Mouse (Mus musculus) ES-Bruce4 (cell line): ENCODE measurements around the gene Clmn. TPM values are rescaled to one million over a fixed set of nuclear protein-coding genes. Genes with fewer than 3 reads are reported as not detected.

Experiments used
- H3K27ac ChIP-seq: 2 replicates; pipeline ENCODE4 v1.5.1; 2012; ENCODE audit warnings: low read length, inconsistent platforms; ENCODE audit not compliant: insufficient read depth
- H3K27me3 ChIP-seq: 2 replicates; pipeline ENCODE4 v1.6.1; 2012; ENCODE audit warnings: mild to moderate bottlenecking, low read length, inconsistent platforms; ENCODE audit not compliant: control insufficient read depth, poor library complexity, insufficient read depth, severe bottlenecking
- H3K36me3 ChIP-seq: 2 replicates; pipeline ENCODE4 v1.6.1; 2012; ENCODE audit warnings: inconsistent platforms, mild to moderate bottlenecking, low read length, moderate library complexity; ENCODE audit not compliant: control insufficient read depth, poor library complexity, insufficient read depth, severe bottlenecking
- H3K4me1 ChIP-seq: one replicate; pipeline ENCODE4 v1.8.1; 2011; ENCODE audit warnings: low read length; ENCODE audit not compliant: control insufficient read depth, insufficient read depth
- H3K4me3 ChIP-seq: 2 replicates; pipeline ENCODE4 v1.5.1; 2011; ENCODE audit warnings: low read depth, mild to moderate bottlenecking, low read length
- H3K9ac ChIP-seq: 2 replicates; pipeline ENCODE4 v1.6.1; 2012; ENCODE audit warnings: low read depth, mild to moderate bottlenecking, inconsistent platforms; ENCODE audit not compliant: poor library complexity, severe bottlenecking
- H3K9me3 ChIP-seq: replicated peaks from 2 replicates; pipeline ENCODE4 v1.6.1; 2012; ENCODE audit warnings: mild to moderate bottlenecking, low read length, inconsistent platforms; ENCODE audit not compliant: control insufficient read depth, poor library complexity, insufficient read depth, severe bottlenecking
- CTCF ChIP-seq: IDR thresholded peaks from one replicate; pipeline ENCODE4 v1.8.1; 2011; ENCODE audit warnings: low read depth, low read length
- EP300 ChIP-seq: IDR thresholded peaks from 2 replicates; pipeline ENCODE4 v1.6.1; 2011; ENCODE audit warnings: low read depth, low read length; ENCODE audit not compliant: insufficient read depth
- POLR2A ChIP-seq: IDR thresholded peaks from one replicate; pipeline ENCODE4 v1.8.1; 2011; ENCODE audit warnings: low read length; ENCODE audit not compliant: insufficient read depth
- polyA plus RNA-seq: library from polyadenylated mRNA; stranded (reverse); fragments of >200 nt; gene quantifications from 2 replicates; pipeline ENCODE4 v1.2.4, GENCODE M21; 2011; ENCODE audit warnings: low read depth; ENCODE audit not compliant: missing spikeins, insufficient read depth, insufficient read length

The Clmn gene
- polyA plus RNA-seq, 1 experiment: 14.8 TPM

GRCm38 (mm10) chr12:104823722-104824121 lies 41.2 kb downstream of the Clmn start:
- no peak overlapping the region for H3K9ac ChIP-seq
- no peaks in the 10 kb centered on the region for H3K36me3 ChIP-seq
- TF ChIP-seq CTCF: no peak
- TF ChIP-seq POLR2A: no peak
- TF ChIP-seq EP300: no peak
- H3K4me3 ChIP-seq: no peak overlapping the region
- H3K27me3 ChIP-seq: no peaks in the 10 kb centered on the region
- H3K9me3 ChIP-seq: no peaks in the 10 kb centered on the region
- H3K27ac ChIP-seq: no peak overlapping the region
- no peaks in the 10 kb centered on the region for H3K4me1 ChIP-seq

- Histone ChIP-seq H3K36me3 (no peaks in the 10 kb centered on the region), H3K9me3 (no peaks in the 10 kb centered on the region), H3K9ac (no peak overlapping the region), H3K27ac (no peak overlapping the region), H3K4me1 (no peaks in the 10 kb centered on the region), H3K27me3 (no peaks in the 10 kb centered on the region), H3K4me3 (no peak overlapping the region)
- TF ChIP-seq POLR2A: no peak
- no peak for TF ChIP-seq CTCF
- no peak for TF ChIP-seq EP300
These were observed 41.9 kb downstream of the Clmn start for GRCm38 (mm10) chr12:104822838-104823599.

GRCm38 (mm10) chr12:104822151-104822550 lies 42.7 kb downstream of the Clmn start:
- Histone ChIP-seq H3K9me3 (no peaks in the 10 kb centered on the region), H3K4me3 (no peak overlapping the region), H3K9ac (no peak overlapping the region), H3K36me3 (no peaks in the 10 kb centered on the region), H3K27ac (no peak overlapping the region), H3K27me3 (no peaks in the 10 kb centered on the region), H3K4me1 (no peaks in the 10 kb centered on the region)
- TF ChIP-seq EP300 (no peak), CTCF (no peak), POLR2A (no peak)

DNA sequence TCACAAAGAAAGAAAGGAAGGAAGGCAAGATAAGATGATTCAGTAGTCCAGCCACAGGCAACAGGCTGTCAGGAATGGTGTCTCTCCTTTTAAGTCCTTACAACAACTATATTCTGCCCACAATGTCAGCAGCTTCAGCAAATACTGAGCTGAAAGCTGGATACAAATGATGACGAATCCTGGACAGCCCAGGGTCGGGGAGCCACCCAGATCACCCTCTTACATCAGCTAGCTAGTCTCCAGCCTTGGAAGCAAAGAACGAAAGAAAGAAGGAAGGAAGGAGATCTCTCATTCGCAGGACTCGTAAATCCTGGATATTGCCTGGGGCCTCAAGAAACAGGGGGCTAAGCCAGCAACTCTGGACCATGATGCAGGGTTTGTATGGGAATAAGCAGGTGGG lies 44.8 kb downstream of the Clmn start:
- no peak overlapping the region for H3K27ac ChIP-seq
- H3K9me3 ChIP-seq: no peaks in the 10 kb centered on the region
- H3K36me3 ChIP-seq: no peaks in the 10 kb centered on the region
- no peak overlapping the region for H3K4me3 ChIP-seq
- no peak overlapping the region for H3K9ac ChIP-seq
- TF ChIP-seq CTCF (no peak), POLR2A (no peak), EP300 (no peak)
- no peaks in the 10 kb centered on the region for H3K27me3 ChIP-seq
- no peaks in the 10 kb centered on the region for H3K4me1 ChIP-seq

GRCm38 (mm10) chr12:104819050-104819449 lies 45.8 kb downstream of the Clmn start:
- Histone ChIP-seq H3K9me3 (no peaks in the 10 kb centered on the region), H3K27ac (no peak overlapping the region), H3K4me3 (no peak overlapping the region), H3K36me3 (no peaks in the 10 kb centered on the region), H3K9ac (no peak overlapping the region), H3K4me1 (no peaks in the 10 kb centered on the region), H3K27me3 (no peaks in the 10 kb centered on the region)
- no peak for TF ChIP-seq CTCF
- TF ChIP-seq POLR2A: no peak
- TF ChIP-seq EP300: no peak

DNA sequence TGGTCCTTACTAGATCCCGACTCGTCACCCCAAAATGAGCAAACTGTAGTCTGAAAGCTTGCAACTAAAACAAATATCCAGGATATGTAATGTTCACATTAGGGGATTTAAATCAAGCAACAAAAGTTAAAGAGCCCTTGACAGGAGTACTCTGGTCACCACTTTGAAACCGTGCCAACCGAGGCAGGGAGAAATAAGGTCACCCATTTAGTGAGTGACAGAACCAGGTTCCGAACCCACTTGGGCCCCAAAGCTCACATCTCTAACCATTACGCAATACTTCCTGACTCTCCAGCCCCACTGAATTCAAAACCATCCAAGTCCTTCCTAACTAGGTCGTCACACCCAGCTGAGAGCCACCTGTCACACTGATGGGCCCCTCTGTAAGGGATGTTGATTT lies 46.8 kb downstream of the Clmn start:
- Histone ChIP-seq H3K36me3 (no peaks in the 10 kb centered on the region), H3K4me3 (no peak overlapping the region), H3K9ac (no peak overlapping the region), H3K27ac (no peak overlapping the region), H3K27me3 (no peaks in the 10 kb centered on the region), H3K4me1 (no peaks in the 10 kb centered on the region), H3K9me3 (no peaks in the 10 kb centered on the region)
- TF ChIP-seq POLR2A: no peak
- no peak for TF ChIP-seq EP300
- no peak for TF ChIP-seq CTCF
